Mouse (Mus musculus) activated CD4-positive, CD25-positive, alpha-beta regulatory T cell (primary cell): ENCODE results near the gene Tcl1b1. TPM values are rescaled to one million over a fixed set of nuclear protein-coding genes. Genes with fewer than 3 reads are reported as not detected.

Experiments used
- polyA plus RNA-seq, 2 experiments: library from polyadenylated mRNA; unstranded; fragments of 100-300 nt; shearing (Covaris generic); gene quantifications; one replicate each; pipeline ENCODE4 v1.2.1; 2017

Gene Tcl1b1
- polyA plus RNA-seq, result not detected

DNA sequence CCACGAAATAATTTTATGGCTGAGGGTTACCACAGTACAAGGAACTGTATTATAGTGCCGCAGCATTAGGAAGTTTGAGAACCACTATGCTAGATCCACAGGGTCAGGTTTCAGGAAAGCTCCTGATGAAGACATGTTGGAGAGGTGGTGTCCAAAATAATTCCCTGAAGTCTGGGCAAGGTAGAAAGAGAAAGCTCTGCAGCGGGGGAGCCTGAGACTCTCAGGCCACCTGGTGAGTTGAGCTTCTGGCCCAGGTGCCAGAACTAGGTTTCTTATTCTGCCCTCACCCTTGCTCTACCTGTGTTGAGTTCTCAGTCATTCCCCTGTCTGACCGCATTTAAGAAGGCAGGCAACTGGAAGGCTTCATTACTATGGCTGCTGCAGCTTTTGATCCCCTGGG is at the start of gene Tcl1b1:
TSS of gene Tcl1b1 (plus strand) at position 301 of the 400 bp plus-strand sequence.

DNA sequence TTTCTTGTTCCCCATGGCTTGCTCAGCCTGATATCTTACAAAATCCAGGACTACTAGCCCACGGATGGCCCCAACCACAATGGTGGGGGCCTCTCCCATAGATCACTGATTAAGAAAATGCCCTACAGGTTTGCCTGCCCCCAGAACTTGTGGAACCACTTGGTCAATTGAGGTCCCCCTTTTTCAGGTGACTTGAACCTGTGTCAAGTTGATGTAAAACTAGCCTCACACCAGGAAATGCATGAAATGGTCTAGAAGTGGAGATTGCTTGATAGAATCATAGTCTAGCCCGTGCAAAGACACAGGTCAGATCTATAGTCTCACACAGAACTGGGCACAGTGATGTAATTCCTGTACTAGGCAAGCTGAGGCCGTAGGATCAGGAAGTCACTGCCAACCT is 13.8 kb upstream of the Tcl1b1 start, which contains the start of gene Tcl1b2:
TSS of gene Tcl1b2 (plus strand) at position 301 of the 400 bp plus-strand sequence.

DNA sequence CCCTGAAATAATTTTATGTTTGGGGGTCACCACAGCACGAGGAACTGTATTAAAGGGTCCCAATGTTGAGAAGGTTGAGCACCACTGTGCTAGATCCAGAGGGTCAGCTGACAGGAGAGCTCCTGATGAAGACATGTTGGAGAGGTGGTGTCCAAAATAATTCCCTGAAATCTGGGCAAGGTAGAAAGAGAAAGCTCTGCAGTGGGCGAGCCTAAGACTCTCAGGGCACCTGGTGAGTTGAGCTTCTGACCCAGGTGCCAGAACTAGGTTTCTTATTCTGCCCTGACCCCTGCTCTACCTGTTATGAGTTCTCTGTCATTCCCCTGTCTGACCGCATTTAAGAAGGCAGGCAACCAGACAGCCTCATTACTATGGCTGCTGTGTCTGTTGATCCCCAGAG is 16.6 kb downstream of the Tcl1b1 start, which contains the start of gene Tcl1b5:
TSS of gene Tcl1b5 (plus strand) at position 301 of the 400 bp plus-strand sequence.

DNA sequence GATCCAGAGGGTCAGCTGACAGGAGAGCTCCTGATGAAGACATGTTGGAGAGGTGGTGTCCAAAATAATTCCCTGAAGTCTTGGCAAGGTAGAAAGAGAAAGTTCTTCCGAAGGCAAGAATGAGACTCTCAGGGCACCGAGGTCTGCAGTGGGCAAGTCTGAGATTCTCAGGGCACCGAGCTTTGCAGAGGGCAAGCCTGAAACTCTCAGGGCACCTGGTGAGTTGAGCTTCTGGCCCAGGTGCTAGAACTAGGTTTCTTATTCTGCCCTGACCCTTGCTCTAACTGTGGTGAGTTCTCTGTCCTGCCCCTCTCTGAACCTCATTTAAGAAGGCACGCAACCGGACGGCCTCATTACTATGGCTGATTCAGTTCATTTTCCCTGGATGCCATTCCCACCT is 31.3 kb downstream of the Tcl1b1 start, which contains the start of gene Tcl1b3:
TSS of gene Tcl1b3 (plus strand) at position 301 of the 400 bp plus-strand sequence.

DNA sequence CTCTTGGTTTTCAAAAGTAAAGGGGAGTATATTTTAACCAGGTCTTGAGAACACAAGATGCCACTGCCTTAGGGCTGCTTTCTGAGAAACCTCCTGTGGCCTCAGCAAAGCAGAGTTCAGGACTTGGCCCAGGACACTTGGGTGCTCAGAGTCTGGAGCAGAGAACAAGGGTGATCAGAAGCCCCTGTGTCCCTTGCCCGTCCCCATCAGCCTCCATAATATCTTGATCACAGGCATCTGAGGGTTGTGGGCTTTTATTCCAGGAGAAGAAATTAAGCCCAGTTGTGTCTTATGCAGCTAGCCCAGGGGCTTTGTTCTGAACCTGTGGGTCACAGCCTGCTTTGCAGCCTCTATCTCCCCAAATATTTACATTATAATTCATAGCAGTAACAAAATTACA is 42.2 kb downstream of the Tcl1b1 start, which contains the start of gene Tcl1b4:
TSS of gene Tcl1b4 (plus strand) at position 301 of the 400 bp plus-strand sequence.

Other genes starting within 250 kb of the Tcl1b1 start
- 1 to 10 TPM; 5.1 to 6.8 TPM for gene Syne3, start 149.9 kb upstream of the Tcl1b1 start, polyA plus RNA-seq
- gene Glrx5, start 127.0 kb upstream of the Tcl1b1 start, polyA plus RNA-seq, result 100 to 1,000 TPM; 102 to 130 TPM
- gene Tcl1b2, start 13.7 kb upstream of the Tcl1b1 start, polyA plus RNA-seq, result not detected
- gene Tcl1b5, start 16.7 kb downstream of the Tcl1b1 start, polyA plus RNA-seq, result under 1 TPM in 1 of 2 experiments, not detected in 1; 0.16 TPM
- gene Tcl1b3, start 31.4 kb downstream of the Tcl1b1 start, polyA plus RNA-seq, result not detected
- gene Tcl1b4, start 42.3 kb downstream of the Tcl1b1 start, polyA plus RNA-seq, result under 1 TPM in 1 of 2 experiments, not detected in 1; 0.12 TPM
- gene Tcl1, start 63.1 kb downstream of the Tcl1b1 start, polyA plus RNA-seq, result not detected
- gene Tunar, start 174.2 kb downstream of the Tcl1b1 start, polyA plus RNA-seq, result not detected